Mouse (Mus musculus): ENCODE results near the gene Cd55.
A peak's percentile ranks its signal among the peaks of the same experiment; 100 is the strongest.
"Not testable (repeated sequence)": the region's sequence is repeated elsewhere in the genome, so short reads cannot be mapped to it uniquely, and the experiment has no call there.

Cd55 gene

DNA sequence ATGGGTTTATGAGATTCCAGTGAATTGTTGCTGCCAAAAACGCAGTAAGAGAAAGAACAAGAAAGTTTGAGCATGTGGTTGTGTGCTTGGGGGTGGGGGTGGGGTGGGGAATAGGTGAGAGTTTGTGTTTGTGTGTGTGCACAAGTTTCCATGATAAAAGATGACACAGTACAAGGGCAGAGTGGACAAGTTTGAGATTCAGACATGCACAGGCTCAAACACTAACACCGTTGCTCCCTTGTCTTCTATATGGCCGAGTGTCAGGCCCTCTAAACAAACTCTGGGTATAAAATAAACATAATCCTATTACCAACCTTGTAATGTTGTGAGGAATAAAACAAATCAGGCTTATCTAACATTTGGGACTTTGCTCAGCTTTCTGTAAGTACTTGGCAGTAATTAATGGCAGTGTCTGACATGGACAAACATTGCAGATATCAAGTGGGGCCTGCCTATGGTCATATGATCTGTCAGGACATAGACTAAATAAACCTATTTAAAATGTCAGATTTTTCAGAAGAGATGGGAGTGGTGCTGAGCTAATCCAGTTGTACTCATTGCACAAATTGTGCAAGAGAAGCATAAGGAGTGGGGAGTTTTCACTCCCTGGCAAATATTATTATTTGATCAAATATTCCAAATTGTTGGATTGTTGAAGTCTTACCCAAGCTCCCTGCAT, 35.2 kb downstream of the Cd55 start:
- DNase-seq (ENCODE audit: low spot score in 2 of 2) = not testable (repeated sequence)

DNA sequence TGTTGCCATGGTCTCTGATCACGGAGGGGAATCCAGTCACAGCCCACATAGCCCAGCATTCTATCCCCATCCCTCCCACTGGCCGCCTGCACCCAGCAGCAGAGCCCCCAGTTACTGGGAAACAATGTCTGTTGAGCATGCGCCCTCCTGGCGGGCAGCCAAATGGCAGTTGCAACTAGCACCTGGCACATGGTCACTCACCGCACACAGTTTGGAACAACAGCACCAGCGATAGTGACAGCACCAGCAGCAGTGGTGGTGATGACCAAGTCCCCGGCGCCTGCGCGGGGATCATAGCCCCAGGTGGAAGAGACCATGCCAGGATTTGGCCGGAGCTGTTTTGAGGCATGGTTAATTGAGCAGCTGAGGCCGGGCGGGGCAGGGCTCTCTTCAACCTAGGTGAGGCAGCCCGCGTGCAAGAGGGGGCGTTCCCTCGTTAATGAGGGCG, 39.9 kb downstream of the Cd55 start, which contains the start of gene Cd55b:
TSS of gene Cd55b (minus strand) at position 346 of the 448 bp plus-strand sequence.
- DNase-seq (ENCODE audit: low spot score in 2 of 2) = peak; percentile 3 to 5

DNA sequence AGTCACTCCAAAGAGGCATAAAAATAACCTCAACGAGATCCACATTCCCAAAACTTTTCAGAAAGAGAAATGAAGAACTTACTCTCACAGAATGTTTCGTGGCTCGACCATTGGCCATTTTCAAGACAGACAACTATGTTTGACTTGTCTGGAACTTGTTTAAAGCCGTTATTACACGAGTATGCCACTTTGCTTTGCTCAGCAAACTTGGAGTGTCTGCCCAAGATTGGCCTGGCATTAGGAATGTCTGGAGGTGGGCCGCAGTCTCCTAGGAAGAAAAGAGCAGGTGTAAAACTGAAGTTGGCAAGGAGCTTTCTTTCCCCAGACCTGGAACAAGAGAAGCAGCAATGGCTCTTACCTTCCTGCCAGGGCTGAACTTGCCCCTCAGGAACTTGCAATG, 40.5 kb downstream of the Cd55 start:
- DNase-seq (ENCODE audit: low spot score in 2 of 2) = not testable (repeated sequence)

DNA sequence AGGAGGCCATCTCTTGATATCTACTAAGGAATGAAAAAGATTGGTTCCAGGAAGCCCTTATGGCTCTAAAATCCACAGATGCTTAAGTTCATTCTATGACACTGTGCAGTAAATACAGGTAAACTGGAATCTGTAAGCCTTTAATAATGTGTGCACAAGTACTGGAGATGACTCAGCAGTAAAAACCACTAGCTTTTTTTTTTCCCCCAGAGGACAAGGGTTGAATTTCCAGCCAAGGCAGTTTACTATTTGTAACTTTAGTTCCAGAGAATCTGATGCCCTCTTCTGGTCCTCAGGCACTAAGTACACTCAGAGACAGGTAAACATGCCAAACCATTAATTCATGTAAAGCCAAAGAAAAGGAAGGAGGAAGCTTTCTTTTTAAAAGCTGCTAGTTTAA, 65.4 kb downstream of the Cd55 start:
- DNase-seq (ENCODE audit: low spot score in 2 of 2) = not testable (repeated sequence)

All from frontal cortex, postnatal 14 days (tissue).